Mouse (Mus musculus): Measurements from ENCODE around the gene Usp45.

GRCm38 (mm10) chr4:21832844-21833243 is 65.9 kb downstream of the Usp45 start:
- TF ChIP-seq CTCF (IDR thresholded peaks at IDR 0.05; ENCODE audit: extremely low read depth, insufficient read depth, low read length), result no peak
- no peak for TF ChIP-seq POLR2A (IDR thresholded peaks at IDR 0.05; ENCODE audit: extremely low read depth, insufficient read depth, low read length)
